Mouse (Mus musculus): ENCODE data around the gene Muc13. TPM values are rescaled to one million over a fixed set of nuclear protein-coding genes. Genes with fewer than 3 reads are reported as not detected.

Gene Muc13
- total and polyA plus RNA-seq, 2 experiments from 2014 or later, result not detected

DNA sequence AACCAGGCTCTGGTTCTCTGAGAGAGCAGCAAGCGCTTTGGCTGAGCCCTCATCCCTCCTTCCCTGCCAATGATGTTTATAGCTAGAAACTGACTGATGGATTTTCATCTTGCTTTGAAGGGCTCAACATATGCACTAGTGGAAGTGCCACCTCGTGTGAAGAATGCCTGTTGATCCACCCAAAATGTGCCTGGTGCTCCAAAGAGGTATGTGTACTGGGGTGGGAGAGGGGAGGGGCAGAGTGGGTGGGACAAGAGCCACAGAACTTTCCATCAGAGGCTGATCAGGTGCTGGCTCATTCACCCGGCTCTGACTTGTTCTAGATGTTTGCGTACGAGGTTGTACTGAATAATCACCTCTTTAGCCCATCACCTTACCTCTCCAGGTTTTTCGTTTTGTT is 51.0 kb downstream of the Muc13 start:
- ATAC-seq (ENCODE audit: insufficient read depth, low read depth), result no peak
- no peak overlapping the region for H3K27ac ChIP-seq (ENCODE audit: low read depth)
- TF ChIP-seq CTCF (IDR thresholded peaks at IDR 0.05; ENCODE audit: low read depth), result no peak
- TF ChIP-seq EP300 (IDR thresholded peaks at IDR 0.05; ENCODE audit: low read depth), result no peak
- H3K4me2 ChIP-seq (ENCODE audit: low read depth, low read length), result no peak overlapping the region
- H3K4me3 ChIP-seq (ENCODE audit: low read depth, low read length), result no peak overlapping the region
- H3K4me1 ChIP-seq (ENCODE audit: control insufficient read depth, insufficient read depth), result peaks cover 5% of the 10 kb centered on the region; the same call in 1 of the 2 replicates
- peaks cover 9% of the 10 kb centered on the region; the same call in 1 of the 2 replicates for H3K36me3 ChIP-seq (replicated peaks; ENCODE audit: control insufficient read depth, insufficient read depth, low read length)
- H3K9ac ChIP-seq (replicated peaks; ENCODE audit: low read depth, low read length), result no peak overlapping the region
- 87% methylated on average over 6 of the region's 6 CpGs for WGBS
- no peaks in the 10 kb centered on the region for H3K27me3 ChIP-seq (ENCODE audit: control insufficient read depth, insufficient read depth, low read length)
- no peaks in the 10 kb centered on the region for H3K9me3 ChIP-seq (replicated peaks; ENCODE audit: control insufficient read depth, low read length)
- no peak for DNase-seq (ENCODE audit: low spot score)

DNA sequence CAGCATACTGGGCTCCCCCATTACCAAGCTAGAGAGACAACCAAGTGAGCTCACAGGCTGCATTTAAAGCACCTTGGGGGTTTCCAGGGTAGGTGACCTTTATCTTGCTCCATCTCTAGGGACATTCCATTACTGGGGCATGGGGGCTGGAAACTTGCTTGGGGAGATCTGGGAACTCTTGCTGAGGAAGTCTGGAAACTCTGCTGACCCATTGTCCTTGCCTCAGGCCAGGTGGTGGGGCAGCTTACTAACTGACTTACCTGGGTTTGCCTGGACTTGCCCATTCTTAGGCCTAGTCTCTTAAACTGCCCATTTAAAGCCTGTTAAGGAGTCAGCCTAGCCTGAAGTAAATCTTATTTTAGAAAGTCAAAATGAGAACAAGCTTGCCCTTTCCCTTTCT is 59.4 kb downstream of the Muc13 start:
- no peak overlapping the region for H3K27ac ChIP-seq (ENCODE audit: low read depth)
- H3K4me1 ChIP-seq (ENCODE audit: control insufficient read depth, insufficient read depth), result no peaks in the 10 kb centered on the region
- H3K9me3 ChIP-seq (replicated peaks; ENCODE audit: control insufficient read depth, low read length), result no peaks in the 10 kb centered on the region
- H3K4me3 ChIP-seq (ENCODE audit: low read depth, low read length), result no peak overlapping the region
- H3K4me2 ChIP-seq (ENCODE audit: low read depth, low read length), result no peak overlapping the region
- TF ChIP-seq EP300 (IDR thresholded peaks at IDR 0.05; ENCODE audit: low read depth) (no peak), CTCF (IDR thresholded peaks at IDR 0.05; ENCODE audit: low read depth) (no peak)
- ATAC-seq (ENCODE audit: insufficient read depth, low read depth) (no peak), DNase-seq (ENCODE audit: low spot score) (no peak)
- 0 out of 2 replicates have a peak, but pooled peaks cover 6% of the 10 kb centered on the region for H3K36me3 ChIP-seq (replicated peaks; ENCODE audit: control insufficient read depth, insufficient read depth, low read length)
- H3K9ac ChIP-seq (replicated peaks; ENCODE audit: low read depth, low read length), result no peak overlapping the region
- no peaks in the 10 kb centered on the region for H3K27me3 ChIP-seq (ENCODE audit: control insufficient read depth, insufficient read depth, low read length)

DNA sequence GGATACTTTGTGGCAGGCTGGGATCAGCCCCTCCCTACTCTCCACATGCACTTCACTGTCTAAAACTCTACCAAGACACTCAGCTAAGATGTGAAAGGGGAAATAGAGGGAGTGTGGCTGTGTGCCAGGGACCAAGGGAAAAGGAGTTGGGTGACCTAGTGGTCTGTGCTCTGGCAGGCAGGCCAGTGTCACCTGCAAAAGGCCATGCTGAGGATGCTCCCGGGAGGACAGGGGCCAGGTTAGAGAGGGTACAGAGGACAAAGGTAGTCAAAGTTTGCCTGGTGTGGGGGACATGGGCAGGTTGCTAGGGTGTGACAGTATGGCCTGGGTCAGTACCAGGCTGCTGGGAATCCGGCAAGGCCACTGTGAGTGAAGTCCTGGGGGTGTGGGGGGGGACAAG is 64.9 kb downstream of the Muc13 start:
- Histone ChIP-seq H3K4me1 (ENCODE audit: control insufficient read depth, insufficient read depth) (peaks cover 23% of the 10 kb centered on the region), H3K4me3 (ENCODE audit: low read depth, low read length) (no peak overlapping the region), H3K27ac (ENCODE audit: low read depth) (no peak overlapping the region), H3K36me3 (replicated peaks; ENCODE audit: control insufficient read depth, insufficient read depth, low read length) (no peaks in the 10 kb centered on the region), H3K9ac (replicated peaks; ENCODE audit: low read depth, low read length) (no peak overlapping the region), H3K27me3 (ENCODE audit: control insufficient read depth, insufficient read depth, low read length) (no peaks in the 10 kb centered on the region), H3K4me2 (ENCODE audit: low read depth, low read length) (no peak overlapping the region), H3K9me3 (replicated peaks; ENCODE audit: control insufficient read depth, low read length) (no peaks in the 10 kb centered on the region)
- no peak for DNase-seq (ENCODE audit: low spot score)
- 76% methylated on average over 2 of the region's 2 CpGs for WGBS
- TF ChIP-seq CTCF (IDR thresholded peaks at IDR 0.05; ENCODE audit: low read depth) (no peak), EP300 (IDR thresholded peaks at IDR 0.05; ENCODE audit: low read depth) (no peak)
- no peak for ATAC-seq (ENCODE audit: insufficient read depth, low read depth)

- Histone ChIP-seq H3K4me2 (ENCODE audit: low read depth, low read length) (peak overlapping the region; percentile 9; the same call in 1 of the 2 replicates), H3K36me3 (replicated peaks; ENCODE audit: control insufficient read depth, insufficient read depth, low read length) (no peaks in the 10 kb centered on the region), H3K9ac (replicated peaks; ENCODE audit: low read depth, low read length) (no peak overlapping the region), H3K4me3 (ENCODE audit: low read depth, low read length) (no peak overlapping the region), H3K4me1 (ENCODE audit: control insufficient read depth, insufficient read depth) (peaks cover 23% of the 10 kb centered on the region), H3K9me3 (replicated peaks; ENCODE audit: control insufficient read depth, low read length) (no peaks in the 10 kb centered on the region), H3K27me3 (ENCODE audit: control insufficient read depth, insufficient read depth, low read length) (no peaks in the 10 kb centered on the region), H3K27ac (ENCODE audit: low read depth) (0 out of 2 replicates have a peak overlapping the region, but pooled peaks have one; percentile 74)
- 32% methylated on average over 5 of the region's 5 CpGs for WGBS
- DNase-seq (ENCODE audit: low spot score), result no peak
- no peak for TF ChIP-seq CTCF (IDR thresholded peaks at IDR 0.05; ENCODE audit: low read depth)
- no peak for ATAC-seq (ENCODE audit: insufficient read depth, low read depth)
These were observed 65.5 kb downstream of the Muc13 start for GRCm38 (mm10) chr16:33859380-33859779.

DNA sequence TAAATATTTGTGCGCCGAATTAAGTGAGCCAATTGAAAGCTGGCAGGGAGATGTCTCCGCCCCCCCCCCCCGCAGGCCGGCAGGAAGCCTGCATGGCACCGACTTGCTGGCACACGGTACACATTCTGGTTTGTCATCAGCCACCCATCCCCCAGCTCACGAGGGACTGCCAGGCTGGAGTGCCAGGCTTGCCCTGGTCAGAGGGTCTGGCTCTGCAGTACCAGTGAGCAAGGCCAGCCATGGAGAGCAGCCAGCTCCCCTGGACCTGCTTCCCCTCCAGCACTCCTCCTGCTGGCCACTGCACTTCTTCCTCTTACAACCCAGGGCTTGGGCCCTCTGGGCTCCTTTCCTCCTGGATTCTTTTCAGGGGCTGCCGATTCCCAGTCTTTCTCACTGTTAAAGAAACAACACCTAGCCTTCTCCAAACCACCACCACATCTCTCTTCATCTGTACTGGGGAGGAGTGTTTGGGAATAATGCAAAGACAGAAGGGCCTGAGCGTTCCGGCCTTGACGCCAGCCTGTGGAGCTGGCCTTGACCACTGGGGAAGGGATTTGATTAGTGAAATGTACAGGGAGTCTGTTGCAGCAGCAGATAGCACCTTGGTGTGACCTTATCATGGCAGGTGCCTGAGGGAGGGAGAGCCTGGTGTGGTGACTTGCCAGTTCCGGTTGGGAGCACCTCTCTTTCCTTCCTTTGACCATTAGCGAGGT is 66.3 kb downstream of the Muc13 start:
- H3K27ac ChIP-seq (ENCODE audit: low read depth), result peak overlapping the region; percentile 74
- DNase-seq (ENCODE audit: low spot score) (peak; percentile 73), ATAC-seq (ENCODE audit: insufficient read depth, low read depth) (peak; percentile 91)
- H3K9ac ChIP-seq (replicated peaks; ENCODE audit: low read depth, low read length), result no peak overlapping the region
- H3K4me1 ChIP-seq (ENCODE audit: control insufficient read depth, insufficient read depth), result peaks cover 23% of the 10 kb centered on the region
- TF ChIP-seq EP300 (IDR thresholded peaks at IDR 0.05; ENCODE audit: low read depth) (0 out of 2 replicates have a peak, but pooled peaks have one; percentile 54), CTCF (IDR thresholded peaks at IDR 0.05; ENCODE audit: low read depth) (peak; percentile 55)
- H3K27me3 ChIP-seq (ENCODE audit: control insufficient read depth, insufficient read depth, low read length), result no peaks in the 10 kb centered on the region
- H3K4me2 ChIP-seq (ENCODE audit: low read depth, low read length), result peak overlapping the region; percentile 9; the same call in 1 of the 2 replicates
- H3K9me3 ChIP-seq (replicated peaks; ENCODE audit: control insufficient read depth, low read length), result no peaks in the 10 kb centered on the region
- no peak overlapping the region for H3K4me3 ChIP-seq (ENCODE audit: low read depth, low read length)
- 39% methylated on average over 14 of the region's 14 CpGs for WGBS
- no peaks in the 10 kb centered on the region for H3K36me3 ChIP-seq (replicated peaks; ENCODE audit: control insufficient read depth, insufficient read depth, low read length)

DNA sequence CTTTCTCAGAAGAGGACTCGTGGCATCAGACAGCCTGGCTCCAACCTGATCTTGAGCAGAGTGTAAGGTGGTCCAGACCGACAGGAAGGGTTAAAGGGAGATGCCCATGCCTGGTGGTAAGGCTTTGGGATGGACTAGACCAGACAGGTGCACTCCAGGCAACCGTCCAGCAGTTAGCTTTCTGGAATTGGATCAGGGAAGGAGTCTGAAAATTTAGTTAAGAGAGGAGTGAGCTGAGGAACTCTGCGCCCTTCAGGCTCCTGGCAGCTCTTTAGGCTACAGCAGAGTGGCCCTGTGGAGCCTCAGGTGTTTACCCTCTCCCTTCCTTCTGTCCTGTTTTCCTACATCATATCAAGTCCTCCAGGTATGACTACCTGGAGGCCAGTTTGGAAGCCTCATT is 68.6 kb downstream of the Muc13 start:
- Histone ChIP-seq H3K27me3 (ENCODE audit: control insufficient read depth, insufficient read depth, low read length) (no peaks in the 10 kb centered on the region), H3K36me3 (replicated peaks; ENCODE audit: control insufficient read depth, insufficient read depth, low read length) (0 out of 2 replicates have a peak, but pooled peaks cover 6% of the 10 kb centered on the region), H3K4me2 (ENCODE audit: low read depth, low read length) (no peak overlapping the region), H3K4me1 (ENCODE audit: control insufficient read depth, insufficient read depth) (peaks cover 23% of the 10 kb centered on the region), H3K9ac (replicated peaks; ENCODE audit: low read depth, low read length) (no peak overlapping the region), H3K4me3 (ENCODE audit: low read depth, low read length) (no peak overlapping the region), H3K27ac (ENCODE audit: low read depth) (no peak overlapping the region), H3K9me3 (replicated peaks; ENCODE audit: control insufficient read depth, low read length) (no peaks in the 10 kb centered on the region)
- no peak for DNase-seq (ENCODE audit: low spot score)
- TF ChIP-seq CTCF (IDR thresholded peaks at IDR 0.05; ENCODE audit: low read depth) (no peak), EP300 (IDR thresholded peaks at IDR 0.05; ENCODE audit: low read depth) (no peak)
- no peak for ATAC-seq (ENCODE audit: insufficient read depth, low read depth)
- 88% methylated on average over 4 of the region's 4 CpGs for WGBS
